Mouse (Mus musculus) Patski (cell line): ENCODE results near the gene Aldh9a1. TPM values are rescaled to one million over a fixed set of nuclear protein-coding genes. Genes with fewer than 3 reads are reported as not detected.

Source experiments
- ATAC-seq: fragments of 100-300 bp; one replicate; pipeline ENCODE4 v1.8.0; 2021
- CTCF ChIA-PET: fragments of 350-600 bp; sonication (Branson Sonifier 250); formaldehyde crosslinking; loops from one replicate; lab custom pipeline; 2022; ENCODE audit warnings: inconsistent platforms; lab: Charles Lee
- POLR2A ChIA-PET: fragments of 350-600 bp; sonication (Branson Sonifier 250); formaldehyde crosslinking; loops from one replicate; lab custom pipeline; 2022; ENCODE audit warnings: antibody characterized with exemption, inconsistent platforms; lab: Charles Lee
- DNase-seq: peaks from one replicate; pipeline ENCODE4 v3.0.0-alpha.2; 2011; ENCODE audit warnings: low read depth, low spot score
- H3K27me3 ChIP-seq: fragments of 371-371 bp; one replicate; pipeline ENCODE4 v1.5.1; 2021
- CTCF ChIP-seq: fragments of 100-300 bp; IDR thresholded peaks from one replicate; pipeline ENCODE4 v1.5.1; 2021
- in situ Hi-C: fragments of 300-500 bp; cut with MboI; formaldehyde crosslinking; loops from 3 replicates; pipeline ENCODE4 v1.11.1; 2018; ENCODE audit warnings: low pct_unique_long_range_greater_than_20kb, mixed read lengths
- polyA plus RNA-seq: library from polyadenylated mRNA; unstranded; gene quantifications from one replicate; pipeline ENCODE4 v1.2.3, GENCODE M21; 2021

The Aldh9a1 gene
- polyA plus RNA-seq, 1 experiment from 2014 or later: 61.1 TPM

DNA sequence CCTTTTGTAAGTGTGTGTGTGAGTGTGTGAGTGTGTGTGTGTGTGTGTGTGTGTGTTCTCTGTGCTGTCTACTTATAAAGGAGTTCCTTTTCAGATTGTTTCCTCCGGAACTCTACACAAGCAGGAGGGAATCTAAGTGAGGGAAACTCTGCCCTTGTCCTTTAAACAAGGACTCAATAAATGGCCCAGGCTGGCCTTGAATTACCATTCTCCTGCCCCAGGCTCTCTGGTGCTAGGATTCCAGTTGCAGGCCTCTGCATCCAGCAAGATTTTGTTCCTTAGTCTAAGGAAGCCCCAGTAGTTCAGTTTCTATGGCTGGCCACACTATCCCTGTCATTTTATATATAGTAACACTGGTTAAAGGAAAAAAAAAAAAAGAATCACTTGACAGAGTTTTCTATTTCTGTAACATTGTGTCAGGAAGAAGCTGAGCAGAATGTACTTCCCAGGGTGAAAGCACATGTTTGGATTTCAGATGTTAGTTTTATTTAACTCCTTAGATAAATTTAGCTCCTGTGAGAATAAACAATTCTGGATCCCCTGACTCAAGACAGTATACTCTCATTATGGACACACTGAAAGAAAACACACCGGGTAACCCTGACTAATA is 42.3 kb downstream of the Aldh9a1 start:
- CTCF ChIA-PET: interaction anchor here (0.8 to 1.7 kb wide), 4 partner anchors 21 to 168 kb away, joined by 3 to 7 read pairs (median 4); no protein-coding TSS in a partner anchor
- in situ Hi-C loops: no loop called here
- ATAC-seq: no peak
- POLR2A ChIA-PET: no interaction called here
- no peak for TF ChIP-seq CTCF
- DNase-seq: no peak
- H3K27me3 ChIP-seq: peaks cover 18% of the 10 kb centered on the region

DNA sequence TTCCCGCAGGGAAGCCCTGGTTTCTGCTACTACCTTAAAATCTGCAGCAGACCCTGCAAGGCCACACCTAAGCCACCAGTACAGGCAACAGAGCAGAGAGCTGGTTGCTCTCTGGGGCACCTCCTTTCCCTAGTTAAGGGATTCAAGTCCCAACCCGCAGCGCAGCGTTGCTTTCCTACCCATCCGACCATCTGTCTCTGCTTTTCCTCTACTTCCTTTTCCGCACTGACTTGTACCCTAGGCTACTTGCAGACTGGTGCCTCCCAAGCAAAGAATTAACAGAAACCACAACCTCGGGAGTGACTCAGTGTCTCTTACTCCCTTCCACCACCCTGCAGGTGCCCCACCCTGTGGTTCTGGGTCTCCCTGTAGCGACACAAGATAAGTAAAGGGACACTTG is 42.9 kb downstream of the Aldh9a1 start:
- DNase-seq: no peak
- ChIA-PET CTCF (interaction anchor here (1.6 to 2.4 kb wide), 3 partner anchors 19 to 22 kb away, joined by 5 to 8 read pairs (median 7); no protein-coding TSS in a partner anchor), POLR2A (no interaction called here)
- no peak for TF ChIP-seq CTCF
- ATAC-seq: peak; percentile 32
- peaks cover 23% of the 10 kb centered on the region for H3K27me3 ChIP-seq
- in situ Hi-C loops: no loop called here

DNA sequence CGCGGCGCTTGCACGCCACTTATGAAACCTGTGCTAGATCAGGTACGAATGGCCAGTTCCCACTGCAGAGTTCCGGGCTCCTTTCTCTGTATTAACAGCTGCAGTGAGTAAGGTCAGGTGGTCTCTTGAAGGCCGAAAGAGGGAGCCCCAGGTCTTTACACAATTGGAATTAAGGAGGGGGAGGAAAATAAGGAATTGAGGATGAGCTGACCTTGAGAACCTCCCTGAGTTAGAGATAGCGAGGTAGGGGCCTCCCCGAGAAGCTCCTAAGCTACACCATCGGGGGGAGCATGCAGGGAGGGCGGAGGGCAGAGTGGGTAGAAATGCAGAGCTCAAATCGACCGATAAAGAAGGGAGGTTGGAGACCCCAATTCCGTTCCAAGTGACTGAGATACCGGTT is 43.5 kb downstream of the Aldh9a1 start:
- peak; percentile 28 for TF ChIP-seq CTCF
- in situ Hi-C loops: no loop called here
- ChIA-PET POLR2A (interaction anchor here (0.6 kb wide), 1 partner anchor 17 kb away, joined by 4 read pairs; no protein-coding TSS in a partner anchor), CTCF (interaction anchor here (0.9 to 2.4 kb wide), 12 partner anchors 7 to 50 kb away, joined by 3 to 40 read pairs (median 5); no protein-coding TSS in a partner anchor)
- no peak for DNase-seq
- ATAC-seq: peak; percentile 44
- peaks cover 23% of the 10 kb centered on the region for H3K27me3 ChIP-seq

DNA sequence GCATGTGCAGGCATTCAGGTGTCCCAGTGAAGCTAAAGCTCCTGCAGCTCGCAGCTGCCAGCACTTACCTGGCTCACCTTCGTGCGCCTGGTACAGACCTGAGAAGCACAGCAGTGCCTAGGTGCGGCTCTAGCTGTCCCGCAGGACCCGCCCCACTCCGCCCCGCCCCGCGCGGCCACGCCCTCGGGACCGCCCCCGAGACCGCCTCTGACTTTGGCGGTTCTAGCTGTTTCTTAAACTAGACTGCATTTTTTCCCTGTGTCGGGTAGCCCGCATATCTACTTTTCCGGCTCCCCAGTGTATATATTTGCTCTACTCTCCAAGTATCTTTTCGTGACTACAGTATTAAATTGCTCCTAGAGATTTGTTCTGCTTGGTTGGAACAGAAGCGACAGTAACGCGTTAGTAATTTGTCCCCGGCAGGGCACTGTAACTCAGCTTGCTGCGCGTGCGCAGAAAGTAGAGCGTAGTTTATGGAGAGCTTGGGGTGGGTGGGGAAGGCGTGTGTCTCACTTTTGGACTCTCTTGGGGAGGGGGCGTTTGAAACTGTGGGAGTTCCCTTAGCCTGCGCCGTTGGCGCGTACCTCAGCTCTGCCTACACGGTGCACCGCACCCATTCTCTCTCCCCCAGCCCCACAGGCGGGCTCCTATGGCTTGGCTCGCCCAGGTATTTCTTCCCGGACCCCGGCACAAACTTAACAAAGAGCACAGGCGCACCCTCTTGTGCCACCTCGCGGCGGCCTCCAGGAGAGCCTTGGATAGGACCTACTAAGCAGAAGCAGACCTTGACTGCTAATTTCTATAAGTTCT is 44.1 kb downstream of the Aldh9a1 start, which contains the start of gene Mgst3:
TSS of gene Mgst3 (minus strand) at position 159 of the 810 bp plus-strand sequence.
- TF ChIP-seq CTCF: peak; percentile 89
- in situ Hi-C loops: no loop called here
- POLR2A ChIA-PET: interaction anchor here (0.6 kb wide), 1 partner anchor 17 kb away, joined by 4 read pairs; no protein-coding TSS in a partner anchor
- H3K27me3 ChIP-seq: peaks cover 23% of the 10 kb centered on the region
- CTCF ChIA-PET: interaction anchor here (0.9 to 2.4 kb wide), 14 partner anchors 8 to 50 kb away, joined by 3 to 40 read pairs (median 4); no protein-coding TSS in a partner anchor
- peak; percentile 85 for DNase-seq
- ATAC-seq: peak; percentile 91

DNA sequence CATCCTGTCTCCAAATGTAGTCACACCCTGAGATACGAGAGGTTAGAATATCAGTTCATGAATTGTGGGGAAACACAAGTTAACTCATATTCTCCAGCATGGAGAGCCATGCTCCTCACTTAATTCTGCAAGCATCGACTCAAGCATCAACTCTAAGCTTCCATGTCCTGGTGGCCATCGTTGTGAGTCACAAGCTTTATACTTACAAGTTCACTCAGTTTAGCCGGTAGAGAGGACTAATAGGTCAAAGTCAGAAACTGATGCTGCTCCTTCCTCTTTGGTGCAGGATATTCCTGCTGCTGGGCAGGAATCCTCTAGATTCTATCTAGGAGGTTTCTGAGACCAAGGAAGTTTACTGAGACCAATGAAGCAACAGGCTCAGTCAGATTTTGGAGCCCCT is 55.4 kb downstream of the Aldh9a1 start:
- in situ Hi-C loops: loop anchor here (25.0 kb wide), 2 partner anchors 382 to 507 kb away; no protein-coding TSS in a partner anchor
- TF ChIP-seq CTCF: no peak
- ATAC-seq (no peak), DNase-seq (no peak)
- H3K27me3 ChIP-seq: peaks cover 65% of the 10 kb centered on the region
- ChIA-PET CTCF (interaction anchor here (2.1 to 2.6 kb wide), 2 partner anchors 9 to 11 kb away, joined by 9 read pairs; partner anchors contain the start of gene Mgst3), POLR2A (interaction anchor here (0.6 to 1.2 kb wide), 2 partner anchors 9 to 225 kb away, joined by 3 read pairs; no protein-coding TSS in a partner anchor)

DNA sequence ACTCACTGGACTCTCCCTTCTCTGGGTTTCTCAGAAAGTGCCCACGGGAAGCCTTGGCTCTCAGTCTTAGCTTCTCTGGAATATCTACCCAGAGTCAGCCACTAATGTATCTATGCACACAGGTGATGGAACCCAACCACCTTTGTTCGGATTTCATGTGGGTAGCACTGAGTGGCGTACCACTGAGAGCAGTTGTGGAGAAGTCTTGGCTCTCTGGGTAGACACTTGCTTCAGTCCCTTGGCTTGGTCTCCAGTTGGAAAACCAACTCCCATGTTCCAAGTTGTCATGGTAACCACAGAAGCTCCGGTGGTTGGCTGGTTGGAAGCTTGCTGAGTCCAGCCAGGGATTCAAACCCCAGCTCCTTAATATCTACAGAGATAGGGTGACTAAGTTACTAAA is 59.8 kb downstream of the Aldh9a1 start:
- ATAC-seq (no peak), DNase-seq (no peak)
- in situ Hi-C loops: loop anchor here (25.0 kb wide), 2 partner anchors 378 to 503 kb away; no protein-coding TSS in a partner anchor
- POLR2A ChIA-PET: no interaction called here
- peaks cover 70% of the 10 kb centered on the region for H3K27me3 ChIP-seq
- no peak for TF ChIP-seq CTCF
- CTCF ChIA-PET: no interaction called here

DNA sequence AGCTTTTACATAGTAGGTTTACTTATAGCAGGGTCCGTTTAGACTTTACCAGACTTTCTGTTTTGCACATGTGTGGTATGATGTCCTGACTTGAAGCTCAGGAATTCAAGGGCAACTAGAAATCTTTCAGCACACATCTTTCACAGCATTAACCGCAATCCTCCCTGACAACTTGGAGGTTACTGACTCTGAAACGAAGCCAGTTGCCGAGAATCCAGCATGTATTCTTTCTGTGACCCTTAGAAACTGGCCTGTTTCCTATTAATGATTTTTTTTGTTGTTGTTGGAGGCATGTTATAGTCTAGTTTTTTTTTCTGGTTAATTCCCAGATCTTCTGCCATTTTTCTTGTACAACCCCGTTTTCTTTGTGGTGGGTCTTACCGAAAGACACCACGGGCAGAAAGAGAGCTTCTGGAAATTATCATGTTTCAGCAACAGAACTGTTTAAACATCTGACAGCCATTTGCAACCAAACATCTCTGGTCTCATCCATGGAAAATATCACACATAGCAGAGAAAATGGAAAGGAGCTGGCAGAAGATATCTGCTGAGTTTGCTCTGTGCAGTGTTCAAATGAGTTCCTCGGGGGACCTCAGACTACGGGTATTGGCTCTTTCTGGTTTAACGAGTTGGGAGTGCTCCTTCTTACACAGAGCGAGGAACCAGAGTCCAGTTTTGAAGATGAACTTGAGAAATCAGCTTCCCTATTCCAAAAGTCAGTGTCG is 62.4 kb downstream of the Aldh9a1 start:
- in situ Hi-C loops: loop anchor here (5.0 to 25.0 kb wide), 3 partner anchors 230 to 500 kb away; no protein-coding TSS in a partner anchor
- H3K27me3 ChIP-seq: peaks cover 47% of the 10 kb centered on the region
- ChIA-PET CTCF (interaction anchor here (0.8 to 1.1 kb wide), 3 partner anchors 225 to 266 kb away, joined by 3 read pairs; no protein-coding TSS in a partner anchor), POLR2A (no interaction called here)
- DNase-seq: no peak
- TF ChIP-seq CTCF: no peak
- ATAC-seq: no peak

DNA sequence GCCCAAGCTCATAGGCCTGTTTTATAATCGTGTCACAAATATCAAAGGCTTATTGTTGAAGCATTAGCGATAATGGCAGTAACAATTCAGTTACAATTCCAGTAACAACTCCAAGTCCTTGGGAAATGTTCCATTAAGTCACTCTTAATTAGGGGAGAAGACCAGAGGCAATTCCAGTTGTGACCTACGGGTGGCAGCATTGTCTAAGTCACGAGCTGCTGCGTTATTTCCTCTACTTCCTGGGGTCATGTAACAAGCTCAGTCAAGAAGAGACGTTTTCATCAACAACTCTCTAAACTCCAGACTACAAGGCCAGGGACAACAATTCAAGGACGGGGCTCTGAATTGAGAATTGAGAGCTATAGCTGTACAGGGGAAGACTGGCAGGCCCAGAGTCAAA is 65.1 kb downstream of the Aldh9a1 start:
- peak; percentile 90 for TF ChIP-seq CTCF
- in situ Hi-C loops: loop anchor here (5.0 to 25.0 kb wide), 3 partner anchors 227 to 497 kb away; no protein-coding TSS in a partner anchor
- ATAC-seq: peak; percentile 78
- ChIA-PET CTCF (interaction anchor here (0.8 to 1.9 kb wide), 15 partner anchors 8 to 235 kb away, joined by 3 to 9 read pairs (median 4); partner anchors contain the start of gene Mgst3), POLR2A (no interaction called here)
- H3K27me3 ChIP-seq: peaks cover 28% of the 10 kb centered on the region
- DNase-seq: no peak

Other genes starting within 250 kb of the Aldh9a1 start
- gene Uck2, start 64.7 kb upstream of the Aldh9a1 start, polyA plus RNA-seq: 66.4 TPM
- gene Tmco1, start 41.6 kb upstream of the Aldh9a1 start, polyA plus RNA-seq: 153 TPM
- gene Mgst3, start 43.9 kb downstream of the Aldh9a1 start, polyA plus RNA-seq: 54.7 TPM
- gene Lrrc52, start 116.8 kb downstream of the Aldh9a1 start, polyA plus RNA-seq: not detected
- gene Rxrg, start 248.4 kb downstream of the Aldh9a1 start, polyA plus RNA-seq: not detected